Mouse (Mus musculus): ENCODE data around the gene Dvl2.

GRCm38 (mm10) chr11:69970222-69970621 is 30.2 kb upstream of the Dvl2 start:
- TF ChIP-seq CTCF (IDR thresholded peaks at IDR 0.05; ENCODE audit: borderline replicate concordance, extremely low read depth, insufficient read depth, insufficient read length) = no peak
- no peak for TF ChIP-seq POLR2A (IDR thresholded peaks at IDR 0.05; ENCODE audit: borderline replicate concordance, extremely low read depth, insufficient read depth, insufficient read length, poor library complexity, severe bottlenecking)

Measured in brain, embryonic 14.5 days (tissue).